Mouse (Mus musculus) ES-Bruce4 (cell line): ENCODE data around the gene Cd209b. TPM values are rescaled to one million over a fixed set of nuclear protein-coding genes. Genes with fewer than 3 reads are reported as not detected.

Experiments
- H3K27ac ChIP-seq: 2 replicates; pipeline ENCODE4 v1.5.1; 2012; ENCODE audit warnings: low read length, inconsistent platforms; ENCODE audit not compliant: insufficient read depth
- H3K27me3 ChIP-seq: 2 replicates; pipeline ENCODE4 v1.6.1; 2012; ENCODE audit warnings: mild to moderate bottlenecking, low read length, inconsistent platforms; ENCODE audit not compliant: control insufficient read depth, poor library complexity, insufficient read depth, severe bottlenecking
- H3K36me3 ChIP-seq: 2 replicates; pipeline ENCODE4 v1.6.1; 2012; ENCODE audit warnings: inconsistent platforms, mild to moderate bottlenecking, low read length, moderate library complexity; ENCODE audit not compliant: control insufficient read depth, poor library complexity, insufficient read depth, severe bottlenecking
- H3K4me1 ChIP-seq: one replicate; pipeline ENCODE4 v1.8.1; 2011; ENCODE audit warnings: low read length; ENCODE audit not compliant: control insufficient read depth, insufficient read depth
- H3K4me3 ChIP-seq: 2 replicates; pipeline ENCODE4 v1.5.1; 2011; ENCODE audit warnings: low read depth, mild to moderate bottlenecking, low read length
- H3K9ac ChIP-seq: 2 replicates; pipeline ENCODE4 v1.6.1; 2012; ENCODE audit warnings: low read depth, mild to moderate bottlenecking, inconsistent platforms; ENCODE audit not compliant: poor library complexity, severe bottlenecking
- H3K9me3 ChIP-seq: replicated peaks from 2 replicates; pipeline ENCODE4 v1.6.1; 2012; ENCODE audit warnings: mild to moderate bottlenecking, low read length, inconsistent platforms; ENCODE audit not compliant: control insufficient read depth, poor library complexity, insufficient read depth, severe bottlenecking
- CTCF ChIP-seq: IDR thresholded peaks from one replicate; pipeline ENCODE4 v1.8.1; 2011; ENCODE audit warnings: low read depth, low read length
- EP300 ChIP-seq: IDR thresholded peaks from 2 replicates; pipeline ENCODE4 v1.6.1; 2011; ENCODE audit warnings: low read depth, low read length; ENCODE audit not compliant: insufficient read depth
- POLR2A ChIP-seq: IDR thresholded peaks from one replicate; pipeline ENCODE4 v1.8.1; 2011; ENCODE audit warnings: low read length; ENCODE audit not compliant: insufficient read depth
- polyA plus RNA-seq: library from polyadenylated mRNA; stranded (reverse); fragments of >200 nt; gene quantifications from 2 replicates; pipeline ENCODE4 v1.2.4, GENCODE M21; 2011; ENCODE audit warnings: low read depth; ENCODE audit not compliant: missing spikeins, insufficient read depth, insufficient read length

The Cd209b gene
- polyA plus RNA-seq, result not detected in 2 replicates

GRCm38 (mm10) chr8:3926744-3927143, at the start of gene Cd209b:
Cd209b (minus strand) TSS chr8:3926844.
- H3K4me3 ChIP-seq, result no peak within 1 kb of the TSS
- TF ChIP-seq CTCF (no peak), POLR2A (no peak), EP300 (no peak)
- no peaks in the 10 kb centered on the region; the same call in 1 of the 2 replicates for H3K27me3 ChIP-seq
- no peak within 1 kb of the TSS for H3K9ac ChIP-seq
- H3K36me3 ChIP-seq, result no peaks in the 10 kb centered on the region
- H3K4me1 ChIP-seq, result no peaks in the 10 kb centered on the region
- no peak within 1 kb of the TSS for H3K27ac ChIP-seq
- H3K9me3 ChIP-seq, result no peaks in the 10 kb centered on the region

- peaks cover 5% of the 10 kb centered on the region; the same call in 1 of the 2 replicates for H3K9me3 ChIP-seq
- TF ChIP-seq EP300 (no peak), CTCF (peak; percentile 86)
- no peak overlapping the region for H3K9ac ChIP-seq
- no peaks in the 10 kb centered on the region for H3K36me3 ChIP-seq
- no peak overlapping the region for H3K27ac ChIP-seq
- H3K27me3 ChIP-seq, result no peaks in the 10 kb centered on the region
- no peak overlapping the region for H3K4me3 ChIP-seq
- H3K4me1 ChIP-seq, result no peaks in the 10 kb centered on the region
These were observed 29.4 kb upstream of the Cd209b start for GRCm38 (mm10) chr8:3956037-3956436.

- TF ChIP-seq CTCF (no peak), EP300 (no peak), POLR2A (no peak)
These were observed 28.0 kb upstream of the Cd209b start, which contains the start of gene Cd209c for GRCm38 (mm10) chr8:3954646-3955045. Cd209c (minus strand) TSS chr8:3954746.

GRCm38 (mm10) chr8:3940023-3940422, 13.4 kb upstream of the Cd209b start:
- no peak overlapping the region for H3K27ac ChIP-seq
- no peak overlapping the region for H3K4me3 ChIP-seq
- no peaks in the 10 kb centered on the region for H3K36me3 ChIP-seq
- no peaks in the 10 kb centered on the region for H3K27me3 ChIP-seq
- H3K9me3 ChIP-seq, result peaks cover 1% of the 10 kb centered on the region
- no peaks in the 10 kb centered on the region for H3K4me1 ChIP-seq
- no peak overlapping the region for H3K9ac ChIP-seq
- TF ChIP-seq POLR2A (no peak), CTCF (no peak), EP300 (no peak)

More at GRCm38 (mm10) chr8:3954646-3955045, 28.0 kb upstream of the Cd209b start, which contains the start of gene Cd209c:
- Histone ChIP-seq H3K36me3 (no peaks in the 10 kb centered on the region), H3K9me3 (peaks cover 5% of the 10 kb centered on the region; the same call in 1 of the 2 replicates), H3K9ac (no peak within 1 kb of the TSS), H3K27ac (no peak within 1 kb of the TSS), H3K4me1 (no peaks in the 10 kb centered on the region), H3K27me3 (no peaks in the 10 kb centered on the region), H3K4me3 (no peak within 1 kb of the TSS)

- no peaks in the 10 kb centered on the region for H3K36me3 ChIP-seq
- H3K9ac ChIP-seq, result no peak within 1 kb of the TSS
- H3K9me3 ChIP-seq, result 0 out of 2 replicates have a peak, but pooled peaks cover 3% of the 10 kb centered on the region
- no peak within 1 kb of the TSS for H3K4me3 ChIP-seq
- TF ChIP-seq EP300, result no peak
- TF ChIP-seq CTCF, result no peak
- no peak for TF ChIP-seq POLR2A
- no peaks in the 10 kb centered on the region for H3K4me1 ChIP-seq
- H3K27ac ChIP-seq, result 0 out of 2 replicates have a peak within 1 kb of the TSS, but pooled peaks have one; percentile 13
- no peaks in the 10 kb centered on the region for H3K27me3 ChIP-seq
These were observed 48.2 kb downstream of the Cd209b start, which contains the start of gene Cd209d for GRCm38 (mm10) chr8:3878455-3878854. Cd209d (minus strand) TSS chr8:3878555.

GRCm38 (mm10) chr8:3876121-3876520, 50.5 kb downstream of the Cd209b start:
- no peaks in the 10 kb centered on the region for H3K27me3 ChIP-seq
- H3K9ac ChIP-seq, result no peak overlapping the region
- TF ChIP-seq POLR2A (no peak), CTCF (no peak), EP300 (no peak)
- no peak overlapping the region for H3K4me3 ChIP-seq
- no peaks in the 10 kb centered on the region for H3K4me1 ChIP-seq
- H3K27ac ChIP-seq, result no peak overlapping the region
- no peaks in the 10 kb centered on the region for H3K36me3 ChIP-seq
- 0 out of 2 replicates have a peak, but pooled peaks cover 3% of the 10 kb centered on the region for H3K9me3 ChIP-seq

Other genes with a start within 250 kb of the Cd209b start
- gene Fcer2a, start 232.7 kb downstream of the Cd209b start, polyA plus RNA-seq, result not detected in 2 replicates
- gene Clec4g, start 206.2 kb downstream of the Cd209b start, polyA plus RNA-seq, result not detected in 2 replicates
- gene Cd209a, start 177.9 kb downstream of the Cd209b start, polyA plus RNA-seq, result not detected in 2 replicates
- gene Cd209e, start 72.5 kb downstream of the Cd209b start, polyA plus RNA-seq, result not detected in 2 replicates
- not detected in 2 replicates for gene Cd209d, start 48.3 kb downstream of the Cd209b start, polyA plus RNA-seq
- gene Cd209c, start 27.9 kb upstream of the Cd209b start, polyA plus RNA-seq, result not detected in 2 replicates
- not detected in 2 replicates for gene Cd209f, start 179.0 kb upstream of the Cd209b start, polyA plus RNA-seq
- not detected in 2 replicates for gene Cd209g, start 207.3 kb upstream of the Cd209b start, polyA plus RNA-seq
- gene Evi5l, start 239.7 kb upstream of the Cd209b start, polyA plus RNA-seq, result 4.1 and 5.7 TPM in 2 replicates